Mouse (Mus musculus) layer of hippocampus, adult 2 months (tissue): ENCODE measurements around the gene Irak3. TPM values are rescaled to one million over a fixed set of nuclear protein-coding genes. Genes with fewer than 3 reads are reported as not detected.

Experiments
- DNase-seq, 2 experiments: peaks; one replicate each; pipeline ENCODE4 v3.0.0; 2022; ENCODE audit warnings: low spot score in 2 of 2
- H3K27ac ChIP-seq: fragments of 200-600 bp; 2 replicates; pipeline ENCODE4 v1.8.1; 2022
- H3K4me3 ChIP-seq: fragments of 200-600 bp; 2 replicates; pipeline ENCODE4 v1.8.1; 2022; ENCODE audit warnings: mild to moderate bottlenecking
- CTCF ChIP-seq: fragments of 200-600 bp; conservative IDR thresholded peaks from 2 replicates; pipeline ENCODE4 v1.8.1; 2022; ENCODE audit warnings: antibody characterized with exemption, mild to moderate bottlenecking, moderate library complexity
- total RNA-seq, 2 experiments: library from RNA; stranded (reverse); gene quantifications; 2 replicates each; pipeline ENCODE4 v1.2.3; 2021

Irak3 gene
- total RNA-seq, 2 experiments from 2014 or later = 0.49 to 0.61 TPM

DNA sequence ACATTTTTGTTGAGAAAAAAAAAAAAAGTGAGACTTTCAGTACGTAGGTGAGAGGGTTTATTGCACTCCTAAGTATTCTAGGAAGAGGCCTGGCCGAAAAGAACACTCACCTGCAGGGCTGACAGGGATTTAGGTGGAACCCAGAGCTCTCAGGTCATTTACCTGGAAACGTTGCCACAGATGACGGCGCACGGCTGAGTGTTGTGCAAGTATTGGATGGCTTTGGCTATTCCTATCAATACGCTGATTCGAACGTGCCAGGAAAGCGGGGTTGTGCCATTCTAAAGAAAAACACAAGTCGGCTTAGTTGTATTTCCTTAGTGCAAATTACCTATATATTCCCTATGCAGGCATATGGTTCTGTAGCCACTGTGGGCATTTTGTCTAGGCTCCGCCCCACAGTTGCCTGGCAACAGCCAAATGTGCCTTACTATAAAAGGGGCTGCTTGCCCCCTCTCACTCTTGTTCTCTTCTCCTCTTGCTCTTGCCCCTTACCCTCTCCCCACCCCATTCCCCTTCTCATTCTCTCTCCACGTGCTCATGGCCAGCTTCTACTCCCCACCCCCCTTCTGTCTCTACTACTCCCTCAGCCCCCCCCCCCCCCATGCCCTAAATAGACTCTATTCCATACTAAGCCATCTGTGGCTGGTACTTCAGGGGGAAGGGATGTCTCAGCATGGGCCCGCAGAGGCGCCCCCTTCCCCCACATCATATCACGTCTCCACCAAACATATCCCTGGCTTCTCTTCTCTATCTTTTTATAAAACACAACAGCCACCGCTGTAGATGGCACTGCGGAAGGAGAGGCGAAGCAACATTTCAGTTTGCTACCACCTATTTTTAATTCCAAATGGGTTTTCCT, 36.8 kb downstream of the Irak3 start:
- TF ChIP-seq CTCF = no peak
- Histone ChIP-seq H3K4me3 (no peak overlapping the region), H3K27ac (no peak overlapping the region)
- no peak for DNase-seq

DNA sequence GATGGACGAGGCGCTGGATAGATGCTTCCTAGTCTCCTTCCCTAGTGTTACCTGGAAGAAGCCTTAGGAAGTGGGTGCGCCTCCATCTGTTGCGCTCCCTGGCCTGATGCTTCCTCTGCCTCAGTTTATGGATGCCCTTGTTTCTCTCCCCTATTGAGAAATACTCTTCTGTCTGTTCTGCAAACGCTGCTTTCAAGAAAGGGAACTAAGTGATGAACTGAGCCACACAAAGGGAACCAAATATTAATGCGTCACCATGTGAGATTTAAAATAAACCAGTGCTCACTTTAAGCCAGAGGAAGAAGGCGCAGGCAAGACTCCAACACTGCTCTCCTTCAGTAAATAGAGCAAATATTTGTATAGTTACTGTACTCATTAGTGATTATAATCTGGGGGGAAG, 38.4 kb downstream of the Irak3 start:
- H3K27ac ChIP-seq = no peak overlapping the region
- no peak for TF ChIP-seq CTCF
- no peak overlapping the region for H3K4me3 ChIP-seq
- no peak for DNase-seq

DNA sequence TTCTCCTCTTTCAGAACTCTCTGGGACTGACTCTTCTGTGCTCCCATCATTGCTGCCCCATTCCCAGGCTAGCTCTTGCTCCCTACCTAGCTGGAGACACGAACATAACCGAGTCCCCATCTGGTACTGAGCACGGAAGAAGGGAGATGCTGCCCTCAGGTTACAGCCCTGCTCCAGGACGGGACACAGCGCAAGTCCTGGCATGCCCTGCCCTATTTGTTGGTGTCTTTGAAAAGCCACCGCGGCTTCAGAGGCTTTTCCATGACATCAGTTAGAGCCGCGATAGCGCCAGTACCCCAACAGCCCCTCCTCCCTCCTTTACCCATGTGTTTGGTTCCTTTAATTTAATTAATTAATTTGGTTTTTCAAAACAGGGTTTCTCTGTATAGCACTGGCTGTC, 39.1 kb downstream of the Irak3 start:
- H3K27ac ChIP-seq = no peak overlapping the region
- no peak overlapping the region for H3K4me3 ChIP-seq
- DNase-seq = no peak
- no peak for TF ChIP-seq CTCF

DNA sequence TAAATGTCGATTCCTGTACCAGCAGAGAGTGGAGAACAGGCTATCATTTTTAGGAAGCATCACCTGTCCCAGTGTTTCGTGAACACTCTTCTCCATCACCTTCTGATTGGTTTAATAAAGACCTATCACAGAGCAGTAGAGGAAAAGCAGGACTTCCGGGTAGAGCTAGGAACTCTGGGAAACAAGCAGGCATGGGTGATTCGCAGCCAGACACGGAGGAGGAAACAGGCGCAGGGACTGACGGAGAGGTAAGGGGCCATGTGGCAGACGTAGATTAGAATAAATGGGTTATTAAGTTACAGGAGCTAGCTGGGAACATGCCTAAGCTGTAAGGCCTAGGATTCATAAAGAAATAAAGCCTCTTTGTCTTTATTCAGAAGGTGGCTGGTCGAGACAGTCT, 41.4 kb downstream of the Irak3 start:
- no peak for DNase-seq
- TF ChIP-seq CTCF = no peak
- Histone ChIP-seq H3K27ac (no peak overlapping the region), H3K4me3 (no peak overlapping the region)

DNA sequence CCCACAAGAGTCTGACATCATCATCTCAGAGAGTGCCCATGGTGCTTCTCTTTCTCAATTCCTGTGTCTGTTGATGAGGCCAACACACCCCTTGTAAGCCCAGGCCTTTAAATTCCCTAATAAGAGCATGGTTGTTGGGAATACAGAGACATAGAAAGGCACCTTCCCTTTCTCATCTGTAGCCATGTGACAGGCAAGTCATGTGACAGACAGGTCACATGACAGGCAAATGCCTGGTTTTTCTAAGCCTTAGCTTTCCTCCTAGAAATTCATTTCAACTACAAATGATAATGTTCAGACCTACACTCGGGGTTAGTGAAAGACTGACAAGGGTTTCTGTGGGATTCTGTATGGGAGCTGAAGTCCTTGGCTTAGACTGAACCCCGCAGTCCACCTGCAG, 48.0 kb downstream of the Irak3 start:
- TF ChIP-seq CTCF = no peak
- Histone ChIP-seq H3K4me3 (no peak overlapping the region), H3K27ac (no peak overlapping the region)
- no peak for DNase-seq

DNA sequence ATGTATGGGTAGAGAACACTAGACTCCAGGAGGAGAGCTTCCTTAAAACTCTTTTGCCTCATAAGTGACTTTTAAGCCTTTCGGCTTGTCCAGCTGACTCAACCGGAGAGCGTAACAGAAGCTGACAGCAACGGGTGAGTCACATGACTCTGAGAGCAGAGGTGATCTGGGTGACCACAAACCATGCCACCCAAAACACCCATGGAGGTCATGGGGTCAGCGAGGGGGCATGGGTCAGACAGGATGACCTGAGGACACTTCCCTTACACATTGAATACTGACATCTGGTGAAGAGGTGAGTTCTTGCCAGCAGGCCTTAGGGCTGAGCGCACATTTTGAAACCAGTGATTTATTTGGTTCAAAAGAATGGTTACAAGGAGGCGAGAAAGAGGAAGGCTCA, 50.3 kb downstream of the Irak3 start:
- H3K27ac ChIP-seq = no peak overlapping the region
- TF ChIP-seq CTCF = no peak
- H3K4me3 ChIP-seq = no peak overlapping the region
- DNase-seq = no peak

DNA sequence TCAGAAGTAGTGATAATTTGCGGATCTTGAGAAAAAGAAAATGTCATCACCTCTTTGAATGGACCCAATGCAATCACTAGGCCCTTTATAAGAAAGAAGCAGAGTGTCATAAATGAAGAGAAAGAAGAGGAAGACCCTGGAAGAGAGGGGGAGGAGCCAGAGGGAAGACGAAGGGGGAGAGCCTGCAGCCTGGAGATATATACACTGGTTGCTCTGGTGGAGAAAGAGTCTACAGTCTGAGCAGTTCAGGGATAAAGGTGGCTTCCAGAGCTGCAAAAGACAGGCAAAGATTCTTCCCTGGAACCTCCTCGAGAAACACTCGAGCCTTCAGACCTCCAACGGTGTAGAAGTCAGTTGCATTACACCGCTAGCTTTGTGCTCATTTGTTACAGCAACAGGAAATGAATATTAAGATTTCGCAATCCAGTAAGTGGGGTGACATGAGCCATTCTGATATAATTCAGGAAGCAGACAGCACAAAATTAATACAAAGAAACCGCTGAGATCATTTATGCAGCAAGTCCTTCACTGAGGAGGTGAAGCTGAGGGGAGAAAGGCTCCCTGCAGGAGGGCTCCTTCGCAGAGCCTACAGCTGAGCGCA, 60.9 kb downstream of the Irak3 start:
- DNase-seq = no peak
- Histone ChIP-seq H3K4me3 (no peak overlapping the region), H3K27ac (no peak overlapping the region)
- no peak for TF ChIP-seq CTCF

DNA sequence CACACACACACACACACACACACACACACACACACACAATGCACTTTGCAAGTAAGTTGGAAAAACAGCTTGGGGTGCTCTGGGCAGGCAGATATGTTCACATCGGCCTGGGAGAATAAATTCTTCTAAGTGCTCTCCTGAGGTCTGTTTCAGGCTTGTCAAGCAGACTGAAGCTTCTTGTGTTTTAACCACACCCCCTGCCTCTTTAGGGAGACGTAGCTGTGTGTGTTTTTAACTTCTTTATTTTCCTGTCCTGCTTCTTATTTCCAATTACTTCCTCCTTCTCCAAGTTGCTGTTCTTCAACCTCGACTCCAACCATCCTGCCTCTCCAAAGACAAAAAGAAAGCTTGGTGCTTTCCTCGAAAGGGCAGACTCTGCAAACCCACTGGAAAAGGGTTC, 61.7 kb downstream of the Irak3 start:
- TF ChIP-seq CTCF = no peak
- H3K4me3 ChIP-seq = no peak overlapping the region
- no peak overlapping the region for H3K27ac ChIP-seq
- no peak for DNase-seq

DNA sequence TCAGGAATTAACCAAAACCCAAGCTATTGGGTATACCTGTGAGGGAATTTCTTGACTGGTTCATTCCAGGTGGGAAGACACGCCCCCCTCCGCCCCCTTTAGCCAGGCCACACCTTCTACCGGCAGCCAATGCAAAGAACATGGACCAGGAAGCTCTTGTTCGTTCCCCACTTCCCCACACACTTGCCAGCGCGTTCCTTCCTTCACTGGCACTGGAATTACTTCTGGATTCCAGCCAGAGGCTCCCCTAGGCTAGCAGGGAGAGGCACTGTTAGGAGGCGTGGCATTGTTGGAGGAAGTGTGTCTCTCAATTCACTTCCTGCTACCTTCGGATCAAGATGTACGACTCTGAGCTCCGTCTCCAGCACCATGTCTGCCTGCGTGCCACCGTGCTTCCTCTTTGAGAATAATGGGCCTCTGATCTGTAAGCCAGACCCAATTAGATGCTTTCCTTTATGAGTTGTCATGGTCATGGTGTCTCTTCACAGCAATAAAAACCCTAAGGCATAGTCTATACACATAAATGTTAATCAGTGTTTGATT, 65.8 kb downstream of the Irak3 start:
- Histone ChIP-seq H3K27ac (no peak overlapping the region), H3K4me3 (no peak overlapping the region)
- no peak for TF ChIP-seq CTCF
- no peak for DNase-seq

DNA sequence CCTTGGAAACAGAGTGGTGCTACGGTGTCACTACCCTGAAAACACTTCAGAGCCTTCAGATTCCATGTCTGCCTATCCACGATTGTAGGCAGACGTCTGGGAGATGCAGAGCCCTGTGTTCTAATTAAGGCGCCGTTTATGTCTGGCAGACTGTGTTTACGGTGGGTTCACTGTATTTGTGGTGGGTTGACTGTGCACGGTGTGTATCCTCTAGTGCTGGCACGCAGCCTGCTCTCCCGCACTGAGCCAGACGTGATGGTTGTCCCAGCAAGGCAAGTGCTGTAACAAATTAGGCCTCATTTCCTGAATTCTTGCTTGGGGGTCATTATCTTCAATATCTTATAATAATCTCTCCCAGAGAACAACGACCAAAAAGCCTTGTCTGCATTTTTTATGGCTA, 68.2 kb downstream of the Irak3 start:
- TF ChIP-seq CTCF = no peak
- Histone ChIP-seq H3K4me3 (no peak overlapping the region), H3K27ac (no peak overlapping the region)
- DNase-seq = no peak

DNA sequence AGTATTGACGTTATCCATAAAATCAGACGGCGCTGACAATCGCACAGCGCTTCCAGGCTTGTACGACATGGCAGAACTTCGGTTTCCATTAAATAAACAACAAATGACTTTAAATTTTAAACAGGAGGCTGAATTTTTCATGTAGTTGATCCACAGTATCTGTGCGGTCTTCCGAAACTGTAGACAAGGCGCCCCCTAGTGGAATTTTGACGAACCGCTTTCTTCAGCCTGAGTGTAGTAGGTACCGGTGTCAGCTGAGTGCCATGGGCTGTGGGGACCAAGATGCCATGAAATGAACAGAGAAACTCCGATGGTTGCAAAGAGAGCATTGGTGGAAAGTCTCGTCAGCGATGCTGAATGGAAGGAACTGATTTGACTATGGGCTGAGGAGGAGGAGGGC, 71.3 kb downstream of the Irak3 start:
- no peak overlapping the region for H3K27ac ChIP-seq
- no peak overlapping the region for H3K4me3 ChIP-seq
- peak; percentile 41 to 73 for DNase-seq
- peak; percentile 83 for TF ChIP-seq CTCF

DNA sequence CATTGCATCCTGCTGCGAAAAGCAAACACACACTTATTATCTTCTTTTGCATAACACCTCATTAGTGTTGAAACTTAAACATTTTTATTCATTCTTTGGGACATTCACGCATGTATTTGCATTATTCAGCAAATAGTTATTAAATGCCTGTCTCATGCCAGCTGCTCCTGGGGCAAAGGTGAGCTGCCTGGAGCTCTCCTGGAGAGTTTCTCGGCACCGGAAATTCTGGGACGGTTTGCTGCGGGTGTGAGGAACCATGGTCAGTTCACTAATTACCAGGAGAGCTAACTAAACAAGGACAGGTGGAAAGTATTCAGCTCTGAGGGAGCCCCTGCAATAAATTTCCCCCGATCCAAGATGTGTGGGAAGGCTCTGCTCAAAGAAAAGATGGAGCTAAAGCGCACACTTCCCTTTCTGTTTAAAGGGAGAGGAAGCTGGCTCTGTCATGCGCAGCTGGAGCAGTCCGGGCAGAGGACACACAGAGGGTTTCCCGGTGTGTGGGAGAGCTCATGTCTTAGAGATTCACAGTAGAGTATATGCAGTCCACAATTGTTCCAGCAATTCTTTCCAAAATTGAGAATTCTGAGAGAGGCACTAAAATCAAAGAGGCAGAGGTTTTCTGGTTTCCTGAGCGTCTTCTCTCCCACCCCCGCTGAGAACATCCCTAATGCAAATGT, 73.2 kb downstream of the Irak3 start:
- H3K4me3 ChIP-seq = no peak overlapping the region
- no peak overlapping the region for H3K27ac ChIP-seq
- no peak for TF ChIP-seq CTCF
- DNase-seq = no peak

DNA sequence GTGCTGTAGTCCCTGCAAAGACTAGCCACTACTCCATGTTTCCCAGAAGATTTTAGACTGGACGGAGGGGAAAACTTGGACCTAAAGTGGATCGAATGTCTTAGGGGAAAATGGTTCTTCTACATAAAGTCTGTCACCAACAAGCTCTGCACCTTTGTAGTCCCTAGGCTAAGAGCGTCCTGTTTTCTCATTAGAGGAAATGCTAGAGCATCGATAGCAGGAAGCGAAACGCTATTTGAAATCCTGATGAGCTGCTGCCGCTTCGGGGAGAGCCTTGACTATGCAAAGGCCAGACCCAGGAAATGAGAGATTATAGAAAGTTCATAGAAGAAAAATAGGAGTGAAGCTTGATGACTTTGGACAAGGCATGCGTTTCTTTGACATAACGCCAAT, 76.5 kb downstream of the Irak3 start:
- Histone ChIP-seq H3K4me3 (no peak overlapping the region), H3K27ac (no peak overlapping the region)
- no peak for TF ChIP-seq CTCF
- no peak for DNase-seq
